Mouse (Mus musculus) Muller cell, postnatal 12 days (primary cell): Measurements from ENCODE around the gene Specc1l.
A peak's percentile ranks its signal among the peaks of the same experiment; 100 is the strongest.

Experiments
- DNase-seq: peaks from one replicate; pipeline ENCODE4 v3.0.0-alpha.2; 2015; ENCODE audit errors: inconsistent ontology term

The Specc1l gene

GRCm38 (mm10) chr10:75211807-75212645, at the start of gene Specc1l:
Gene Specc1l (plus strand): TSS chr10:75212073.
- peak; percentile 99 for DNase-seq

- no peak for DNase-seq
Measured at GRCm38 (mm10) chr10:75165825-75166481, 45.9 kb upstream of the Specc1l start.

GRCm38 (mm10) chr10:75166601-75167000, 45.3 kb upstream of the Specc1l start:
- no peak for DNase-seq

GRCm38 (mm10) chr10:75170207-75170850, 41.5 kb upstream of the Specc1l start:
- DNase-seq = peak; percentile 86

- no peak for DNase-seq
Measured at GRCm38 (mm10) chr10:75173056-75173455, 38.8 kb upstream of the Specc1l start.

- no peak for DNase-seq
Measured at GRCm38 (mm10) chr10:75173712-75174111, 38.2 kb upstream of the Specc1l start.

GRCm38 (mm10) chr10:75176494-75176893, 35.4 kb upstream of the Specc1l start:
- no peak for DNase-seq

- no peak for DNase-seq
Measured at GRCm38 (mm10) chr10:75178911-75179310, 33.0 kb upstream of the Specc1l start.

- peak; percentile 60 for DNase-seq
Measured at GRCm38 (mm10) chr10:75182151-75182774, 29.6 kb upstream of the Specc1l start.

GRCm38 (mm10) chr10:75184826-75185225, 27.0 kb upstream of the Specc1l start:
- DNase-seq = no peak

- no peak for DNase-seq
Measured at GRCm38 (mm10) chr10:75186551-75186950, 25.3 kb upstream of the Specc1l start.

GRCm38 (mm10) chr10:75187366-75188056, 24.4 kb upstream of the Specc1l start:
- no peak for DNase-seq

- DNase-seq = no peak
Measured at GRCm38 (mm10) chr10:75191647-75192046, 20.2 kb upstream of the Specc1l start.

GRCm38 (mm10) chr10:75197817-75198216, 14.1 kb upstream of the Specc1l start:
- no peak for DNase-seq

- no peak for DNase-seq
Measured at GRCm38 (mm10) chr10:75200733-75201132, 11.1 kb upstream of the Specc1l start.

GRCm38 (mm10) chr10:75206192-75206591, 5.7 kb upstream of the Specc1l start:
- DNase-seq = no peak

- no peak for DNase-seq
Measured at GRCm38 (mm10) chr10:75210841-75211240, 1.0 kb upstream of the Specc1l start.

GRCm38 (mm10) chr10:75212981-75213380, 1.1 kb downstream of the Specc1l start:
- no peak for DNase-seq

GRCm38 (mm10) chr10:75220722-75221121, 8.8 kb downstream of the Specc1l start:
- DNase-seq = no peak

- DNase-seq = peak; percentile 76
Measured at GRCm38 (mm10) chr10:75221936-75222610, 10.2 kb downstream of the Specc1l start.

GRCm38 (mm10) chr10:75222611-75222998, 10.7 kb downstream of the Specc1l start:
- no peak for DNase-seq
